Mouse (Mus musculus) intestine, embryonic 14.5 days (tissue): ENCODE measurements around the gene Rex1bd. TPM values are rescaled to one million over a fixed set of nuclear protein-coding genes. Genes with fewer than 3 reads are reported as not detected.

Experiments
- ATAC-seq: fragments of 200-750 bp; cut with Nextera tagmentation; replicated peaks from 2 replicates; pipeline ENCODE4 v1.8.0; 2017; ENCODE audit warnings: low read depth, moderate number of reproducible peaks, moderate TSS enrichment, moderate library complexity; ENCODE audit not compliant: low FRiP score, low TSS enrichment
- DNase-seq: peaks from one replicate; pipeline ENCODE4 v3.0.0-alpha.2; 2018; ENCODE audit warnings: low spot score
- H3K27ac ChIP-seq: fragments of 300-500 bp; sonication (generic); 2 replicates; pipeline ENCODE4 v1.5.1; 2014; ENCODE audit warnings: low read depth, mild to moderate bottlenecking, control low read depth
- H3K27me3 ChIP-seq: fragments of 300-500 bp; sonication (generic); replicated peaks from 2 replicates; pipeline ENCODE4 v1.6.1; 2014; ENCODE audit warnings: low read length, control low read depth; ENCODE audit not compliant: control insufficient read depth, insufficient read depth
- H3K36me3 ChIP-seq: fragments of 300-500 bp; sonication (generic); 2 replicates; pipeline ENCODE4 v1.6.1; 2014; ENCODE audit warnings: low read length, control low read depth; ENCODE audit not compliant: control insufficient read depth, insufficient read depth
- H3K4me1 ChIP-seq: fragments of 300-500 bp; sonication (generic); replicated peaks from 2 replicates; pipeline ENCODE4 v1.6.1; 2014; ENCODE audit warnings: low read length, control low read depth, mixed read lengths; ENCODE audit not compliant: control insufficient read depth, insufficient read depth
- H3K4me2 ChIP-seq: fragments of 300-500 bp; sonication (generic); 2 replicates; pipeline ENCODE4 v1.6.1; 2014; ENCODE audit warnings: low read length
- H3K4me3 ChIP-seq: fragments of 300-500 bp; sonication (generic); 2 replicates; pipeline ENCODE4 v1.5.1; 2014; ENCODE audit warnings: low read depth, low read length, control low read depth, mixed read lengths
- H3K9ac ChIP-seq: fragments of 300-500 bp; sonication (generic); 2 replicates; pipeline ENCODE4 v1.6.1; 2014; ENCODE audit warnings: mild to moderate bottlenecking, low read length
- H3K9me3 ChIP-seq: fragments of 300-500 bp; sonication (generic); 2 replicates; pipeline ENCODE4 v1.6.1; 2016; ENCODE audit warnings: low read length, control low read depth; ENCODE audit not compliant: control insufficient read depth
- WGBS: fragments of 180-500 bp; shearing (Covaris S2); extraction: QIAGEN DNeasy Blood & Tissue Kit; methylation state at CpG from one replicate; pipeline ENCODE4 v1.1.7; 2014; 5-methylcytosine and 5-hydroxymethylcytosine counted together
- polyA plus RNA-seq: library from polyadenylated mRNA; unstranded; fragments of >200 nt; fragmentation: Nextera tagmentation; extraction: Ambion mirVana; gene quantifications from 2 replicates; pipeline ENCODE4 v1.2.1, GENCODE M21; 2014

Gene Rex1bd
- polyA plus RNA-seq, 1 experiment from 2014 or later = 136 TPM

- no peak for DNase-seq
- Histone ChIP-seq H3K4me2 (no peak overlapping the region), H3K4me3 (no peak overlapping the region), H3K9ac (no peak overlapping the region), H3K4me1 (no peaks in the 10 kb centered on the region), H3K27ac (no peak overlapping the region), H3K9me3 (no peaks in the 10 kb centered on the region), H3K27me3 (no peaks in the 10 kb centered on the region), H3K36me3 (peaks cover 2% of the 10 kb centered on the region; the same call in 1 of the 2 replicates)
- no peak for ATAC-seq
- 73% methylated on average over 9 of the region's 9 CpGs for WGBS
These were observed 45.9 kb downstream of the Rex1bd start for GRCm38 (mm10) chr8:70460606-70461005.

GRCm38 (mm10) chr8:70460199-70460598, 46.4 kb downstream of the Rex1bd start:
- 89% methylated on average over 5 of the region's 5 CpGs for WGBS
- no peak overlapping the region for H3K4me2 ChIP-seq
- no peaks in the 10 kb centered on the region for H3K4me1 ChIP-seq
- H3K4me3 ChIP-seq = no peak overlapping the region
- no peaks in the 10 kb centered on the region for H3K36me3 ChIP-seq
- DNase-seq = no peak
- no peak overlapping the region for H3K9ac ChIP-seq
- no peak for ATAC-seq
- H3K9me3 ChIP-seq = no peaks in the 10 kb centered on the region
- H3K27me3 ChIP-seq = no peaks in the 10 kb centered on the region
- no peak overlapping the region for H3K27ac ChIP-seq

GRCm38 (mm10) chr8:70459636-70460035, 46.9 kb downstream of the Rex1bd start:
- Histone ChIP-seq H3K27me3 (no peaks in the 10 kb centered on the region), H3K4me1 (no peaks in the 10 kb centered on the region), H3K4me2 (no peak overlapping the region), H3K27ac (no peak overlapping the region), H3K9me3 (no peaks in the 10 kb centered on the region), H3K4me3 (no peak overlapping the region), H3K36me3 (no peaks in the 10 kb centered on the region), H3K9ac (no peak overlapping the region)
- no peak for ATAC-seq
- DNase-seq = no peak
- 96% methylated on average over 2 of the region's 2 CpGs for WGBS

- H3K27me3 ChIP-seq = no peaks in the 10 kb centered on the region
- no peak overlapping the region for H3K9ac ChIP-seq
- H3K9me3 ChIP-seq = no peaks in the 10 kb centered on the region
- no peaks in the 10 kb centered on the region for H3K36me3 ChIP-seq
- no peak overlapping the region for H3K4me2 ChIP-seq
- H3K4me1 ChIP-seq = no peaks in the 10 kb centered on the region
- H3K27ac ChIP-seq = no peak overlapping the region
- no peak for DNase-seq
- no peak for ATAC-seq
- WGBS = 84% methylated on average over 3 of the region's 3 CpGs
- no peak overlapping the region for H3K4me3 ChIP-seq
These were observed 48.1 kb downstream of the Rex1bd start for GRCm38 (mm10) chr8:70458462-70458861.

DNA sequence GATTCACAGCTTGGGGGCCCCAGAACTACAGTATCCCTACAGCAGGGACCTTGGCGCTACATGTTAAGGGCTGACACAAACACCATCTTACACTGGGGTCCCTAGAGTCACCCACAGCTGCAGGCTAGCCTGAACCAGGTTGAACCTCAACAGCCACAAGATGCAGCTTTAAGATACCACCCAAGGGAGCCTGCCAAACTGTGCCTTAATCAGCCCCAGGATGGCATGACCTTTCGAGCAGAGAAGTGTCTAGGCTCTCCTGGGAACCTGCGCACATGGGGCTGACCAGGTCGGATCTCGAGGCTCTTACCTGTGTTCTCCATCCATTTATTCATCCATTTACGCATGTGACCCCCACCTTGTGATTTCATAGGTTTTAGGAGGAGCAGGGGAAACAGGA, 48.7 kb downstream of the Rex1bd start:
- H3K4me3 ChIP-seq = no peak overlapping the region
- WGBS = 90% methylated on average over 6 of the region's 6 CpGs
- no peaks in the 10 kb centered on the region for H3K4me1 ChIP-seq
- no peak for DNase-seq
- ATAC-seq = no peak
- no peaks in the 10 kb centered on the region for H3K36me3 ChIP-seq
- H3K4me2 ChIP-seq = no peak overlapping the region
- no peaks in the 10 kb centered on the region for H3K27me3 ChIP-seq
- no peak overlapping the region for H3K9ac ChIP-seq
- no peaks in the 10 kb centered on the region for H3K9me3 ChIP-seq
- H3K27ac ChIP-seq = no peak overlapping the region

GRCm38 (mm10) chr8:70456996-70457395, 49.6 kb downstream of the Rex1bd start:
- no peaks in the 10 kb centered on the region for H3K4me1 ChIP-seq
- no peak overlapping the region for H3K9ac ChIP-seq
- DNase-seq (no peak), ATAC-seq (no peak)
- no peaks in the 10 kb centered on the region for H3K27me3 ChIP-seq
- no peak overlapping the region for H3K27ac ChIP-seq
- H3K4me3 ChIP-seq = no peak overlapping the region
- WGBS = 100% methylated on average over 1 of the region's 1 CpGs
- H3K36me3 ChIP-seq = peaks cover 8% of the 10 kb centered on the region
- H3K9me3 ChIP-seq = no peaks in the 10 kb centered on the region
- no peak overlapping the region for H3K4me2 ChIP-seq

Other genes starting within 250 kb of the Rex1bd start
- gene Homer3, start 223.9 kb downstream of the Rex1bd start, polyA plus RNA-seq = 33.5 and 34.7 TPM in 2 replicates
- gene Ddx49, start 204.3 kb downstream of the Rex1bd start, polyA plus RNA-seq = 47.5 and 49.7 TPM in 2 replicates
- gene Cope, start 204.2 kb downstream of the Rex1bd start, polyA plus RNA-seq = 331 and 336 TPM in 2 replicates
- gene Cers1, start 191.0 kb downstream of the Rex1bd start, polyA plus RNA-seq = 4.3 and 4.6 TPM in 2 replicates
- 1.8 and 2.1 TPM in 2 replicates for gene Gdf1, start 176.9 kb downstream of the Rex1bd start, polyA plus RNA-seq
- gene Upf1, start 153.5 kb downstream of the Rex1bd start, polyA plus RNA-seq = 16.6 and 19.4 TPM in 2 replicates
- 0.44 and 0.77 TPM in 2 replicates for gene Comp, start 133.2 kb downstream of the Rex1bd start, polyA plus RNA-seq
- 18.0 and 23.4 TPM in 2 replicates for gene Crtc1, start 67.2 kb downstream of the Rex1bd start, polyA plus RNA-seq
- 19.5 and 21.2 TPM in 2 replicates for gene Klhl26, start 29.8 kb downstream of the Rex1bd start, polyA plus RNA-seq
- 3.7 and 5.1 TPM in 2 replicates for gene Tmem59l, start 19.4 kb downstream of the Rex1bd start, polyA plus RNA-seq
- gene Crlf1, start 13.6 kb downstream of the Rex1bd start, polyA plus RNA-seq = 1.4 and 1.9 TPM in 2 replicates
- 1,195 and 1,247 TPM in 2 replicates for gene Uba52, start 4.0 kb upstream of the Rex1bd start, polyA plus RNA-seq
- 271 and 278 TPM in 2 replicates for gene Fkbp8, start 21.0 kb upstream of the Rex1bd start, polyA plus RNA-seq
- 71.1 and 77.6 TPM in 2 replicates for gene Kxd1, start 21.2 kb upstream of the Rex1bd start, polyA plus RNA-seq
- 16.6 and 18.5 TPM in 2 replicates for gene Ell, start 32.7 kb upstream of the Rex1bd start, polyA plus RNA-seq
- gene Isyna1, start 87.6 kb upstream of the Rex1bd start, polyA plus RNA-seq = 86.8 and 106 TPM in 2 replicates
- 124 and 125 TPM in 2 replicates for gene Ssbp4, start 102.1 kb upstream of the Rex1bd start, polyA plus RNA-seq
- gene Lrrc25, start 109.4 kb upstream of the Rex1bd start, polyA plus RNA-seq = 1.2 and 2.0 TPM in 2 replicates
- 0.55 and 1.1 TPM in 2 replicates for gene Gdf15, start 125.7 kb upstream of the Rex1bd start, polyA plus RNA-seq
- gene Pgpep1, start 153.6 kb upstream of the Rex1bd start, polyA plus RNA-seq = 65.5 and 65.9 TPM in 2 replicates
- gene Lsm4, start 166.5 kb upstream of the Rex1bd start, polyA plus RNA-seq = 290 and 307 TPM in 2 replicates
- 94.0 and 114 TPM in 2 replicates for gene Jund, start 192.2 kb upstream of the Rex1bd start, polyA plus RNA-seq
- 0.05 TPM in 2 replicates for gene Iqcn, start 196.7 kb upstream of the Rex1bd start, polyA plus RNA-seq
- gene Gm3336, start 211.8 kb upstream of the Rex1bd start, polyA plus RNA-seq = 0.67 and 0.88 TPM in 2 replicates
- gene Pde4c, start 217.0 kb upstream of the Rex1bd start, polyA plus RNA-seq = 0.39 and 0.42 TPM in 2 replicates
- 27.7 and 28.6 TPM in 2 replicates for gene Rab3a, start 247.9 kb upstream of the Rex1bd start, polyA plus RNA-seq